Mouse (Mus musculus): ENCODE data around the gene Chrna7. TPM values are rescaled to one million over a fixed set of nuclear protein-coding genes. Genes with fewer than 3 reads are reported as not detected.
A peak's percentile ranks its signal among the peaks of the same experiment; 100 is the strongest.

The Chrna7 gene
- polyA plus RNA-seq (2014; fragmentation: Nextera tagmentation; extraction: Ambion mirVana) = 0.34 and 1.1 TPM in 2 replicates

DNA sequence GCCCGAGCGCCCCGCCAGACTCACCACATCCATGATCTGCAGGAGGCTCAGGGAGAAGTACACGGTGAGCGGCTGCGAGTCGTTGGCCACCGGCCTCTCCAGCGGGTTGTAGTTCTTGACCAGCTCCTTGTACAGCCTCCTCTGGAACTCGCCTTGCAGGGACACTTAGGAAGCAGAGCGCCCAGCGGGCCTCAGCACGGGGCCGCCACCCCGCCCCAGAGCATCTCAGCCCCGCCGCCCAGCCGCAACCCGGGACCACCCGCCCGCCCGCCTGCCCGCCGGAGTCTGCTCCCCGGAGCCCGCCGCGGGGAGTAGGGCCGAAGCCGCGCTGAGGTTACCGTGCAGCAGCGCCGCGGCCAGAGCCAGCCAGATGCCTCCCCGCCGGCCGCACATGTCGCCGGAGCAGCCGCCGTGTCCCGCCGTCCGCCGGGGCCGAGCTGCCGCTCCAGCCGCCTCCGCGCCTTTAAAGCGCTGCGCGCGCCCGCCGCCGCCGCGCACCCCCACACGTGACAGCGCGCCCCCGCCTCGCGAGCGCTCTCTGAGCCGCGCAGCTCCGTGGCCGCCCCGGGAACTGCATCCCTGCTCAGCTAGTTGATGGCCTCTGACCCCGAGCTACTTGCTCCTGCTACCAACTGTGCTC lies at the start of gene Chrna7:
Gene Chrna7 (minus strand): TSS at position 486 of the 640 bp plus-strand sequence.
- Histone ChIP-seq H3K9ac (ENCODE audit: low read depth, low read length) (peak within 1 kb of the TSS; percentile 61; the same call in 1 of the 2 replicates), H3K36me3 (ENCODE audit: control insufficient read depth, insufficient read depth, low read length) (no peaks in the 10 kb centered on the region), H3K27me3 (ENCODE audit: control insufficient read depth, insufficient read depth, low read length) (peaks cover 10% of the 10 kb centered on the region; the same call in 1 of the 2 replicates), H3K4me1 (ENCODE audit: control insufficient read depth, insufficient read depth, low read length) (no peaks in the 10 kb centered on the region), H3K27ac (ENCODE audit: low read depth, low read length) (no peak within 1 kb of the TSS), H3K4me2 (peak within 1 kb of the TSS; percentile 87), H3K9me3 (replicated peaks; ENCODE audit: control insufficient read depth, low read length) (no peaks in the 10 kb centered on the region), H3K4me3 (ENCODE audit: low read depth, low read length) (peak within 1 kb of the TSS; percentile 64)
- WGBS (ENCODE audit: insufficient replicate concordance) = under 1% methylated on average over 58 of the region's 73 CpGs
- ATAC-seq (replicated peaks; ENCODE audit: insufficient number of reproducible peaks, low FRiP score, low TSS enrichment) = peak; percentile 89

DNA sequence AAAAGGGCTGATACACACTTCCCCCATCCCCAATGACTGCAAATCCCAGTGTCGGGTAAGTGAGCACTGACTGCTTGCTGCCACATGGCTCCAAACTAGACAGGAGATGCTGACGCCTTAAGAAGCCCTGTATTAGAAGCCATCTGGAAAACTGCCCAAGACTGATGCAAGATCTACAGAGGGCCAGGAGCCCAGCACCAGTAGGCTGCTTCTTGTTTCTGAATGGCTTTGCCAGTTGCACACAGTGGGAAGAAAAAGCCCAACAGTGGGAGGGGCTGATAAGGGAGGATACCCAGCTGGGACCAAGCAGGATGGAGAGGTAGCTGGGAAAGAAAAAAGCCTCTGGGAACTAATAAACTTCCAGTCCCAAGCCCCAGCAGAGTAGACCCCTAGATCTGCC lies 37.0 kb upstream of the Chrna7 start:
- no peak overlapping the region for H3K9ac ChIP-seq (ENCODE audit: low read depth, low read length)
- no peak for ATAC-seq (replicated peaks; ENCODE audit: insufficient number of reproducible peaks, low FRiP score, low TSS enrichment)
- H3K9me3 ChIP-seq (replicated peaks; ENCODE audit: control insufficient read depth, low read length) = no peaks in the 10 kb centered on the region
- H3K27ac ChIP-seq (ENCODE audit: low read depth, low read length) = no peak overlapping the region
- H3K4me1 ChIP-seq (ENCODE audit: control insufficient read depth, insufficient read depth, low read length) = no peaks in the 10 kb centered on the region
- no peak overlapping the region for H3K4me3 ChIP-seq (ENCODE audit: low read depth, low read length)
- H3K36me3 ChIP-seq (ENCODE audit: control insufficient read depth, insufficient read depth, low read length) = no peaks in the 10 kb centered on the region
- WGBS (ENCODE audit: insufficient replicate concordance) = 51% methylated on average over 2 of the region's 2 CpGs
- no peaks in the 10 kb centered on the region for H3K27me3 ChIP-seq (ENCODE audit: control insufficient read depth, insufficient read depth, low read length)
- H3K4me2 ChIP-seq = no peak overlapping the region

DNA sequence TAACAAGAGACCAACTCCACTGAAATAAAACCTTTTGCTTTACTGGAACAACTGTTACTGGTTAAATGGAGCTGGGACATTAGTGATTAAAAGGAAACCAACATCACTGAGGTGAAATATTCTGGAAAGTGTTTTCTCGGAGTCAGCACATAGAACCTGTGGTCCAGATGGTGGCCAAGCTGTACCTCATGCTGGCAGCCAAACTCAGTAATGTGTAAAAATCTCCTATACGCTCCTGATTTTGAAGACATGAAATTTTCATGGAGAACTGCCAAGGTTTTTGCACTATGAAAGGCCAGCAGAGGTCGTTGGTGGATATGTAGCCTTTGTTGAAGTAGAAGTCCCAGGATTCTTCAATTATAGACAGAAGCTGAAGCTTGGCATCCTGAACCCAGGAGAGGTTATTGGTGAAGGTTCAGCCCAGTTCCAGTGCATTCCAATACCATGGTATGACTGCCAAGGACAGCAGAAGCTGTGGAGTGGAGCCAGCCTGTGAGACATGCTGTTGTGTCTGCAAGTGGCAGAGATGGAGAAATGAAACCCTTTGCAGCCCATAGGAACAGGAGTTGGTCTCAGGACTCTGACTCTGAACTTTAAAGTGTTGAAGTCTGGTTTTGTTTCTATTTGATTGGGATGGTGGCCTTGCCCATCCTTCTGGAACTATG lies 25.6 kb upstream of the Chrna7 start:
- Histone ChIP-seq H3K4me1 (ENCODE audit: control insufficient read depth, insufficient read depth, low read length) (no peaks in the 10 kb centered on the region), H3K9ac (ENCODE audit: low read depth, low read length) (no peak overlapping the region), H3K27me3 (ENCODE audit: control insufficient read depth, insufficient read depth, low read length) (no peaks in the 10 kb centered on the region), H3K4me3 (ENCODE audit: low read depth, low read length) (no peak overlapping the region), H3K36me3 (ENCODE audit: control insufficient read depth, insufficient read depth, low read length) (no peaks in the 10 kb centered on the region), H3K27ac (ENCODE audit: low read depth, low read length) (no peak overlapping the region), H3K4me2 (no peak overlapping the region), H3K9me3 (replicated peaks; ENCODE audit: control insufficient read depth, low read length) (no peaks in the 10 kb centered on the region)
- ATAC-seq (replicated peaks; ENCODE audit: insufficient number of reproducible peaks, low FRiP score, low TSS enrichment) = no peak
- WGBS (ENCODE audit: insufficient replicate concordance) = 69% methylated on average over 3 of the region's 3 CpGs

DNA sequence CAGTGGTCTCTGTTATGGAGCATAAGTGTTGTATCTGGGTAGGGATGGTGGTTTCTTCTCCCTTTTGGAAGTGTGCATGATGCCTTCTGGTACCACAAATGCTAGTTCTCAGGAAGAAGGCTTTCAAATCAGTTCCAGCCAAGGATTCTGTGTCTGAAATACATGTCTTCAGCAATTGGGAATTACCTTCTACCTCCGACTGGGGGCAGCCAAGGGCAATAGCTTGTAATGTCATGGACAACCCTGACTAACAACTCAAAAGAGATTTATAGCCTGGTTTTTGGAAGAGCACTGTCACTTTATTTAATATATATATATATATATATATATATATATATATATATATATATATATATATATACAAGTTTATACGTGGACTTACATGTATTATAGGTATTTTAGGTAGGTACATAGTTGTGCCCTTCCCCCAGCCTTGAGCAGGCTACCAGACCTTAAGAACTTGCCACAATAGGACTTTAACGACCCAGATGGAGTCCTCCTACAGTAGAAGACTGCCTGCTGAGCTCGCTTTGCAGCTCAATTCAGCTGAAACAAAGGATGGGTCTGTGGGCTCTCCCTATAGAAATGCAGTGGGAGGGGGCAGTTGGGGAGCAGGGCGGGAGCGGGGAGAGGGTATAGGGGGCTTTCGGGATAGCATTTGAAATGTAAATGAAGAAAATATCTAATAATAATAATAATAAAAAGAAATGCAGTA lies 12.9 kb upstream of the Chrna7 start:
- no peaks in the 10 kb centered on the region for H3K4me1 ChIP-seq (ENCODE audit: control insufficient read depth, insufficient read depth, low read length)
- no peak for ATAC-seq (replicated peaks; ENCODE audit: insufficient number of reproducible peaks, low FRiP score, low TSS enrichment)
- WGBS (ENCODE audit: insufficient replicate concordance) = 39% methylated on average over 7 of the region's 7 CpGs

DNA sequence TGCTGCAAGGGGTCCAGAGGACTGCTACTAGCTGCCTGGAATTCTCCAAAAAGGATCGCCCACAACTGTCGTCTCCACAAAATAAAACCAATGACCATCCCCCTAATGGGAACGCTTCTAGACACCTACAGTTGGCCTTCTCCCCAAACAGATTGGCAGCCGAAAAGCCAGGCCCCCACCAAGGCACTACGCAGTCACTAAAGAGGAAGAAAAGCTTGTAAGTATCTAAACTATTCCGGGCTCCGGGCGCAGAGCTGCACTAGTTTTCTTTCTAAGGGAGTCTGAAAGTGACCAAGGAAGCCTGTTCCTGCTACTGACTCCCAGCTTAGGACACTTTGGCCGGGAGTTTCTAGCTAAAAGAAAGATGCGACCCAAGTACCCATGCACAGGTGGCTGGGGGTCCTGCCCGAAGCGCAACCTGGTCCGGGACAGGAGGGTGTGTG lies 707 bp downstream of the Chrna7 start:
- H3K27me3 ChIP-seq (ENCODE audit: control insufficient read depth, insufficient read depth, low read length) = peaks cover 10% of the 10 kb centered on the region; the same call in 1 of the 2 replicates
- H3K9ac ChIP-seq (ENCODE audit: low read depth, low read length) = peak overlapping the region; percentile 61; the same call in 1 of the 2 replicates
- H3K4me2 ChIP-seq = peak overlapping the region; percentile 87
- no peak for ATAC-seq (replicated peaks; ENCODE audit: insufficient number of reproducible peaks, low FRiP score, low TSS enrichment)
- H3K4me1 ChIP-seq (ENCODE audit: control insufficient read depth, insufficient read depth, low read length) = no peaks in the 10 kb centered on the region
- H3K9me3 ChIP-seq (replicated peaks; ENCODE audit: control insufficient read depth, low read length) = no peaks in the 10 kb centered on the region
- H3K36me3 ChIP-seq (ENCODE audit: control insufficient read depth, insufficient read depth, low read length) = no peaks in the 10 kb centered on the region
- no peak overlapping the region for H3K27ac ChIP-seq (ENCODE audit: low read depth, low read length)
- peak overlapping the region; percentile 64 for H3K4me3 ChIP-seq (ENCODE audit: low read depth, low read length)
- WGBS (ENCODE audit: insufficient replicate concordance) = 5% methylated on average over 13 of the region's 13 CpGs

More for the DNA sequence above, 12.9 kb upstream of the Chrna7 start:
- Histone ChIP-seq H3K27me3 (ENCODE audit: control insufficient read depth, insufficient read depth, low read length) (no peaks in the 10 kb centered on the region), H3K4me2 (no peak overlapping the region), H3K27ac (ENCODE audit: low read depth, low read length) (no peak overlapping the region), H3K9ac (ENCODE audit: low read depth, low read length) (no peak overlapping the region), H3K9me3 (replicated peaks; ENCODE audit: control insufficient read depth, low read length) (no peaks in the 10 kb centered on the region), H3K36me3 (ENCODE audit: control insufficient read depth, insufficient read depth, low read length) (no peaks in the 10 kb centered on the region), H3K4me3 (ENCODE audit: low read depth, low read length) (no peak overlapping the region)

DNA sequence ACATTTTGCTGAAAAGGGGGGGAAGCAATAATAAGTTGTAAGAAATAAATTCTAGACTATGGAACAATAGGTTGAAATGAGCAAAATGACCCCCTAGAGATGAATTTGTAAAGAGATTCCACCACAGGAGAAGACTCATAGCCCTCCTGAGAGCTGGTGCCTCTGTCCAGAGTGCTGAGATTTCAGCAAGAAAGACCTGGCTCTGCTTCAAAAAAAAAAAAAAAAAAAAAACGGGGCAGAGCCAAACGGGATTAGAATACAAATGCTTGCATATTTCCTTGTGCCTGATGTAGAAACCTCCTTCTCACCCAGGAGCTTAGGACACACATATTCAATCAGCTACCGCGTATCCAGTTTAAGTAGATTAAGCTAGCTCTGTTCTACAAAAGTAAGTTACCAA lies 2.9 kb downstream of the Chrna7 start:
- Histone ChIP-seq H3K36me3 (ENCODE audit: control insufficient read depth, insufficient read depth, low read length) (no peaks in the 10 kb centered on the region), H3K4me3 (ENCODE audit: low read depth, low read length) (no peak overlapping the region), H3K4me1 (ENCODE audit: control insufficient read depth, insufficient read depth, low read length) (no peaks in the 10 kb centered on the region), H3K27ac (ENCODE audit: low read depth, low read length) (no peak overlapping the region), H3K9me3 (replicated peaks; ENCODE audit: control insufficient read depth, low read length) (no peaks in the 10 kb centered on the region), H3K4me2 (no peak overlapping the region), H3K9ac (ENCODE audit: low read depth, low read length) (no peak overlapping the region), H3K27me3 (ENCODE audit: control insufficient read depth, insufficient read depth, low read length) (peaks cover 10% of the 10 kb centered on the region; the same call in 1 of the 2 replicates)
- no peak for ATAC-seq (replicated peaks; ENCODE audit: insufficient number of reproducible peaks, low FRiP score, low TSS enrichment)
- WGBS (ENCODE audit: insufficient replicate concordance) = 21% methylated on average over 4 of the region's 4 CpGs

DNA sequence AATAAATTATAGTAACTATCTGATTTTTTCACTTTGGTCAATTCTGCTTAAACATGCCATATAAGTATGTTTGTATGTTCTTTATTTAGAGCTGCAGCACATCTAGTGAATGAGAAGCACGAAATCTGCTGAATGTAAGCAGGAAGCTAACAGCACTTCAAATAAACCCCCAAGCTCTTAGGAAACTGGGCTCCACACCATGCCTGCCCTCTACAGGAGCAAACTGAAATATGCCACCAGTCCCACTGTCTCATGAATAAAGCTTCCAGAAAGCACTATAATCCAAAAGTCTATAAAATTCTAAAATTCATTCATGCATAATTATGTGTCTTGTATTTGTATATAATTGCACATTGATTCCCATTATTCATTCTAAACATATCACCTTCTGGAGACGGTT lies 5.2 kb downstream of the Chrna7 start:
- WGBS (ENCODE audit: insufficient replicate concordance) = 48% methylated on average over 2 of the region's 2 CpGs
- H3K4me1 ChIP-seq (ENCODE audit: control insufficient read depth, insufficient read depth, low read length) = no peaks in the 10 kb centered on the region
- H3K9me3 ChIP-seq (replicated peaks; ENCODE audit: control insufficient read depth, low read length) = no peaks in the 10 kb centered on the region
- no peak overlapping the region for H3K4me3 ChIP-seq (ENCODE audit: low read depth, low read length)
- no peak overlapping the region for H3K4me2 ChIP-seq
- no peak overlapping the region for H3K27ac ChIP-seq (ENCODE audit: low read depth, low read length)
- H3K36me3 ChIP-seq (ENCODE audit: control insufficient read depth, insufficient read depth, low read length) = no peaks in the 10 kb centered on the region
- peaks cover 10% of the 10 kb centered on the region; the same call in 1 of the 2 replicates for H3K27me3 ChIP-seq (ENCODE audit: control insufficient read depth, insufficient read depth, low read length)
- ATAC-seq (replicated peaks; ENCODE audit: insufficient number of reproducible peaks, low FRiP score, low TSS enrichment) = no peak
- H3K9ac ChIP-seq (ENCODE audit: low read depth, low read length) = no peak overlapping the region

DNA sequence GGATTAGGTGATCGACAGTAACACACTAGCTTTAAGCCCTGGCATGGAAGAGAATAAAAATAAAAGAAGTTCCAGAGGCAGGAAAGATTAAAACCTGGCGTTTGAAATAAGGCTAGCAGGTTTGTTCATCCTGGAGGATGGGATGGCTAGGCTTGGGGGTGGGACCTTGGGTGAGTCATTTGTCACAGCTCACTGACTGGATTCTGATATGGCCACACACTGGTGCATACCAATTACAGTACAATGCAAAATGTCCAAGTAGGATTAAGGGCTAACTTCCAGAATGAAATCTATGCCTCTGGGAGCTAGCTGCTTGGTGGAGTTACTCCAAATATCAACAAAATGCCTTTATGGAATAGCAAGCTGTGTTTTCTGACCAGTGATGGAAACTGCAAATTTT lies 16.8 kb downstream of the Chrna7 start:
- Histone ChIP-seq H3K4me1 (ENCODE audit: control insufficient read depth, insufficient read depth, low read length) (no peaks in the 10 kb centered on the region), H3K9ac (ENCODE audit: low read depth, low read length) (no peak overlapping the region), H3K36me3 (ENCODE audit: control insufficient read depth, insufficient read depth, low read length) (no peaks in the 10 kb centered on the region), H3K4me2 (no peak overlapping the region), H3K27ac (ENCODE audit: low read depth, low read length) (no peak overlapping the region), H3K4me3 (ENCODE audit: low read depth, low read length) (no peak overlapping the region), H3K27me3 (ENCODE audit: control insufficient read depth, insufficient read depth, low read length) (no peaks in the 10 kb centered on the region), H3K9me3 (replicated peaks; ENCODE audit: control insufficient read depth, low read length) (no peaks in the 10 kb centered on the region)
- no peak for ATAC-seq (replicated peaks; ENCODE audit: insufficient number of reproducible peaks, low FRiP score, low TSS enrichment)
- WGBS (ENCODE audit: insufficient replicate concordance) = 65% methylated on average over 2 of the region's 2 CpGs
